Mouse (Mus musculus) heart, postnatal 0 days (tissue): ENCODE results near the gene Galnt9. TPM values are rescaled to one million over a fixed set of nuclear protein-coding genes. Genes with fewer than 3 reads are reported as not detected.

Experiments used
- ATAC-seq: fragments of 200-750 bp; cut with Nextera tagmentation; 2 replicates; pipeline ENCODE4 v1.8.0; 2017; ENCODE audit warnings: low read depth, moderate number of reproducible peaks, moderate library complexity; ENCODE audit not compliant: insufficient read depth
- DNase-seq: peaks from one replicate; pipeline ENCODE4 v3.0.0-alpha.2; 2016; ENCODE audit warnings: low spot score
- H3K27ac ChIP-seq: fragments of 300-500 bp; sonication (generic); 2 replicates; pipeline ENCODE4 v1.5.1; 2014; ENCODE audit warnings: low read depth, mild to moderate bottlenecking
- H3K27me3 ChIP-seq: fragments of 300-500 bp; sonication (generic); 2 replicates; pipeline ENCODE4 v1.6.1; 2014; ENCODE audit warnings: low read length, mixed read lengths; ENCODE audit not compliant: control insufficient read depth, insufficient read depth
- H3K36me3 ChIP-seq: fragments of 300-500 bp; sonication (generic); replicated peaks from 2 replicates; pipeline ENCODE4 v1.6.1; 2014; ENCODE audit warnings: low read length, mixed read lengths; ENCODE audit not compliant: control insufficient read depth, insufficient read depth
- H3K4me1 ChIP-seq: fragments of 300-500 bp; sonication (generic); 2 replicates; pipeline ENCODE4 v1.6.1; 2014; ENCODE audit warnings: antibody characterized with exemption; ENCODE audit not compliant: control insufficient read depth, insufficient read depth
- H3K4me2 ChIP-seq: fragments of 300-500 bp; sonication (generic); 2 replicates; pipeline ENCODE4 v1.6.1; 2014; ENCODE audit warnings: low read depth, mild to moderate bottlenecking, low read length, moderate library complexity
- H3K4me3 ChIP-seq: fragments of 300-500 bp; sonication (generic); 2 replicates; pipeline ENCODE4 v1.5.1; 2014; ENCODE audit warnings: low read depth, low read length
- H3K9ac ChIP-seq: fragments of 300-500 bp; sonication (generic); replicated peaks from 2 replicates; pipeline ENCODE4 v1.6.1; 2014; ENCODE audit warnings: low read depth, low read length, mixed read lengths
- H3K9me3 ChIP-seq: fragments of 300-500 bp; sonication (generic); replicated peaks from 2 replicates; pipeline ENCODE4 v1.6.1; 2016; ENCODE audit warnings: low read length; ENCODE audit not compliant: control insufficient read depth
- CTCF ChIP-seq: IDR thresholded peaks from 2 replicates; pipeline ENCODE4 v1.5.1; 2016; ENCODE audit warnings: antibody characterized with exemption, control low read depth, low read depth
- EP300 ChIP-seq: IDR thresholded peaks from 2 replicates; pipeline ENCODE4 v1.6.1; 2016; ENCODE audit warnings: antibody characterized with exemption, low read depth
- WGBS: fragments of 180-500 bp; shearing (Covaris S2); extraction: QIAGEN DNeasy Blood & Tissue Kit; methylation state at CpG from one replicate; pipeline ENCODE4 v1.1.7; 2014; 5-methylcytosine and 5-hydroxymethylcytosine counted together
- polyA plus RNA-seq: library from polyadenylated mRNA; unstranded; fragments of >200 nt; fragmentation: Nextera tagmentation; extraction: Ambion mirVana; gene quantifications from 2 replicates; pipeline ENCODE4 v1.2.1, GENCODE M21; 2015
- total RNA-seq: library from RNA; depleted of rRNA; stranded (reverse); fragments of >200 nt; gene quantifications from 2 replicates; pipeline ENCODE4 v1.2.3, GENCODE M21; 2014; ENCODE audit warnings: low replicate concordance

Galnt9 gene
- total and polyA plus RNA-seq, 2 experiments from 2014 or later: not detected

DNA sequence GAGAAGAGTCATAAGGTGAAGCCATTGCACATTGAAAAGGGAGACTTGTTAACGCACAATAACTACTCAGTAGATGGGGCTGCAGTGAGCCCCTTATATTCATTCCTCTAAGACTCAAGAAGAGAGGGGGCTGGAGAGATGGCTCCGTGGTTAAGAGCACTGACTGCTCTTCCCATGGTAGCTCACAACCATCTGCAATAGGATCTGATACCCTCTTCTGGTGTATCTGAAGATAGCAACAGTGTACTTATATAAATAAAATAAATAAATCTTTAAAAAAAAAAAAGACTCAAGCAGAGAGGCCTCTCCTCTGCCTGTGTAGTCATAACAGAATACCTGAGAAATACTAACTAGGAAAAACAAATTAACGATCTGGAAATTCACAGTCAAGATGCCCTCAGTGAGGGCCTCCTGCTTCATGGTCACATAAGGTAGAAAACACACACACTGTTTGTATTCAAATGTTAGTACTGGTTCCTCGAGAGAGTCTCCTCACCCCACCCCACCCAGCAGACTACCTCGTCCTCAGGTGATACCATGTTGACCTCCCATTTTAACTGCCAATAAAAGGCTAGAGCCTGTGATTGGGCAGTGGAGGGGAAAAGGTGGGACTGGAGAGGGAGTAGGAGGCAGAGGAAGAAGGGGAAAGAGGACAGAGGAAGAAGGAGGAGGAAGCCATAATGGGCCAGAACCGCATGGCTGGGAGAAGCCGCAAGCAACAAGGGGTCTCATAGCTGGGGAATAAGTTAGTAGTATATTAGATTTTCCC lies 94.3 kb downstream of the Galnt9 start:
- 0 out of 2 replicates have a peak, but pooled peaks cover 5% of the 10 kb centered on the region for H3K27me3 ChIP-seq
- DNase-seq: no peak
- H3K36me3 ChIP-seq: no peaks in the 10 kb centered on the region
- H3K4me1 ChIP-seq: no peaks in the 10 kb centered on the region
- H3K9me3 ChIP-seq: no peaks in the 10 kb centered on the region
- no peak for ATAC-seq
- H3K4me2 ChIP-seq: no peak overlapping the region
- TF ChIP-seq CTCF (no peak), EP300 (no peak)
- H3K27ac ChIP-seq: no peak overlapping the region
- H3K4me3 ChIP-seq: no peak overlapping the region
- no peak overlapping the region for H3K9ac ChIP-seq
- WGBS: 72% methylated on average over 7 of the region's 7 CpGs

DNA sequence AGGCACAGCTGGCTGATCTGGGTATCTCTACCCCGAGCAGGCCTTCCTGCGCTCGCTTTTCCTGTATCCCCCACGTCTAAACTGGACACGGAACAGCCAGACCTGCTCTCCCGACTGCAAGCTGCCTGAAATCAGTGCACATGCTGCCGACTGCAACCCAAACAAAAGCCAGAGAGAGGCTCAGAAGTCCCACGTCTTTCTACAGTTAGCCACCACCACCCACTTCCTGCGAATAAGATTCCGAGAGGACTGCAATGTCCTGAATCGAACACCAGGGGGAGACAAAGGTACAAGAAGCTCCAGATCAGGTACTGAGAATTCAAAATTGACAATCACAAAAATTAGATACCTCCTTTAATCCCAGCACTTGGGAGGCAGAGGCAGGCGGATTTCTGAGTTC lies 95.3 kb downstream of the Galnt9 start:
- no peak for ATAC-seq
- Histone ChIP-seq H3K4me1 (no peaks in the 10 kb centered on the region), H3K4me3 (no peak overlapping the region), H3K36me3 (no peaks in the 10 kb centered on the region), H3K4me2 (peak overlapping the region; percentile 39), H3K27me3 (0 out of 2 replicates have a peak, but pooled peaks cover 5% of the 10 kb centered on the region), H3K27ac (no peak overlapping the region), H3K9ac (no peak overlapping the region), H3K9me3 (no peaks in the 10 kb centered on the region)
- WGBS: 19% methylated on average over 12 of the region's 12 CpGs
- TF ChIP-seq EP300: no peak
- TF ChIP-seq CTCF: peak; percentile 81
- DNase-seq: peak; percentile 80

DNA sequence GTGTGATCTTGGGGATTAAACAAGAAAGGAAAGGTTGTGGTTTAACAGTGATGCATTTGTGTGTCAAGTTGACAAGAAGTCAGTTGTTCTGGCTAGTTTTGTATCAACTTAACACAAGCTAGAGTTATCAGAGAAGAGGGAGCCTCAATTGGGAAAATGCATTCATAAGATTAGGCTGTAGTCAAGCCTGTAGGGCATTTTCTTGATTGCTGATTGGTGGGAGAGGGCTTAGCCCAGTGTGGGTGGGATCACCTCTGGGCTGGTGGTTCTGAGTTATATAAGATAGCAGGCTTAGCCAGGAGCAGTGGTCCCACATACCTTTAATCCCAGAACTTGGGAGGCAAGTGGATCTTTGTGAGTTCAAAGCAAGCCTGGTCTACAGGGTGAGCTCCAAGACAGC lies 102.2 kb downstream of the Galnt9 start:
- Histone ChIP-seq H3K36me3 (peaks cover 47% of the 10 kb centered on the region), H3K9me3 (no peaks in the 10 kb centered on the region), H3K27ac (no peak overlapping the region), H3K4me2 (no peak overlapping the region), H3K4me1 (no peaks in the 10 kb centered on the region), H3K4me3 (no peak overlapping the region), H3K27me3 (no peaks in the 10 kb centered on the region), H3K9ac (no peak overlapping the region)
- DNase-seq: no peak
- TF ChIP-seq CTCF: no peak
- TF ChIP-seq EP300: no peak
- no peak for ATAC-seq

DNA sequence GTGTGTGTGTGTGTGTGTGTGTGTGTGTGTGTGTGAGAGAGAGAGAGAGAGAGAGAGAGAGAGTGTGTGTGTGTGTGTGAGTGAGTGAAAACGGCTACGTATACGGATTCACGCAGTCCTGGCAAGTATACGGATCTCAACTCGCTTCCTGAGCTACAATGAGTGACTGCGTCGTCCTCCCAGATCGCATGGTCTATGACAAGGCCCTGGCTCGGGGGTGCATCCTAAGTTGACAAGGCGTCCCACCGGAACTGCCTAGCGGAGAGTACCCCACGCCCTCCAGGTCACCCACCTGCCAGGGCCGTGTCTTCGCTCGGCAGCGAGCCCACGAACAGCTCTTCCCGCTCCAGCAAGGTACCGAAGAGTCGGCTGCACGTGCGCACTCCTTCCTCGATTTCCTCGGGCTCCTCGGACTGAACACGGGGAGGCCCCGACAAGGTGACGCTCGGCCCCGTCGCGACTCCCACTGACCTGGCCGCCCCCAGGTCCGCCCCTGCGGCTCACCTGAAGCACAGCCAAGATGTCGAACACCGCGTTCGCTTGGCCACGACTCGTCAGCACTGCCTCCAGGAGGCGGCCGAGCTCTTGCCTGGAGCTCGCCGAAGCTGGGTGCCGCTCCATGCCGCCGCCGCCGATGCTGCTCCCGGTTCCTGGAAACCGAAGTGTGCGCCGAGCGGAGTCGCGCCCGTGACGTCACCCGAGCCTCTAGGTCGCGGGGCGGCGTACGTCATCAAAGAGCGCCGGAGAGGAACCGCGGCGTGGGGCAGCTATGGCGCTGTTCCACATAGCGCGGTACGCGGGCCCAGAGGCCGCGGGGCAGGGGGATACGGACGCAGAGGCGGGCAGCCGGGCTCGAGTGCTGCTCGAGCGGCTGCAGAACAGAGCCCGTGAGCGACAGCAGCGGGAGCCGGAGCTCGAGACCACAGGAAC lies 108.8 kb downstream of the Galnt9 start, which contains the start of the genes Noc4l and Ddx51:
Gene Noc4l (minus strand): TSS at position 699 of the 930 bp plus-strand sequence.
Gene Ddx51 (plus strand): TSS at position 733 of the 930 bp plus-strand sequence.
- Histone ChIP-seq H3K4me2 (peak within 1 kb of the TSS; percentile 98), H3K9ac (peak within 1 kb of the TSS; percentile 84), H3K4me1 (peaks cover 11% of the 10 kb centered on the region), H3K36me3 (peaks cover 59% of the 10 kb centered on the region), H3K27ac (peak within 1 kb of the TSS; percentile 56; the same call in 1 of the 2 replicates), H3K9me3 (no peaks in the 10 kb centered on the region), H3K4me3 (peak within 1 kb of the TSS; percentile 99), H3K27me3 (no peaks in the 10 kb centered on the region)
- peak; percentile 88 for ATAC-seq
- TF ChIP-seq CTCF (no peak), EP300 (no peak)
- peak; percentile 87 for DNase-seq
- WGBS: 1% methylated on average over 91 of the region's 91 CpGs

DNA sequence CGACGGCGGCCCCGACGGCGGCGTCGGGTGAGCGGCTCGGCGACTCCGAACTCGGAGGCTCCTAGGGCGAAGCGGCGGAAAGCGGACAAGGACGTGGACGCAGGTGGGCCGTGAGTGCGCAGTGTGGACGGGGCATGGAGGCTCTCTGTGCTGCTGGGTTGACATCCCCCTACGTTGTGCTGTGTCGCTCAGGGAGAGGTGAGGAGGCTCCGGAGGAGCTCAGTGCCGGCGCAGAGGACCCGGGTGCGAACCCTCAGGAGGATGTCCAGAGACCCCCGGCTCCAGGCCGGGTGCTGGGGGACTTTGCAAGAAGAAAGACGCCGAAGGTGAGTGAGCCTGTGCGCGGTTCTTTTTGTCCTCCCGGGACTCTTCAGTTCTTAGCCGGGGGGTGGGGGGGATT lies 109.5 kb downstream of the Galnt9 start:
- Histone ChIP-seq H3K27ac (no peak overlapping the region), H3K4me2 (peak overlapping the region; percentile 98), H3K27me3 (no peaks in the 10 kb centered on the region), H3K9ac (peak overlapping the region; percentile 84), H3K36me3 (peaks cover 61% of the 10 kb centered on the region), H3K4me1 (peaks cover 11% of the 10 kb centered on the region), H3K9me3 (no peaks in the 10 kb centered on the region), H3K4me3 (peak overlapping the region; percentile 99)
- TF ChIP-seq CTCF (no peak), EP300 (no peak)
- DNase-seq: no peak
- 2% methylated on average over 36 of the region's 37 CpGs for WGBS
- ATAC-seq: peak; percentile 29
